Mouse (Mus musculus): Measurements from ENCODE around the gene Glt28d2.
"Not testable (repeated sequence)": the region's sequence is repeated elsewhere in the genome, so short reads cannot be mapped to it uniquely, and the experiment has no call there.

The Glt28d2 gene

GRCm38 (mm10) chr3:85887239-85887827 is at the start of gene Glt28d2, which contains the start of gene Gm37240:
Gene Glt28d2 (minus strand): TSS chr3:85887516.
Gene Gm37240 (minus strand): TSS chr3:85887518.
- DNase-seq (ENCODE audit: low read depth, low spot score) = peak; percentile 75

- no peak for DNase-seq (ENCODE audit: low read depth, low spot score)
Measured at GRCm38 (mm10) chr3:85933586-85933985, 46.3 kb upstream of the Glt28d2 start.

- no peak for DNase-seq (ENCODE audit: low read depth, low spot score)
Measured at GRCm38 (mm10) chr3:85931859-85932258, 44.5 kb upstream of the Glt28d2 start.

GRCm38 (mm10) chr3:85930671-85931255 is 43.4 kb upstream of the Glt28d2 start:
- no peak for DNase-seq (ENCODE audit: low read depth, low spot score)

- DNase-seq (ENCODE audit: low read depth, low spot score) = no peak
Measured at GRCm38 (mm10) chr3:85929711-85930110, 42.4 kb upstream of the Glt28d2 start.

- DNase-seq (ENCODE audit: low read depth, low spot score) = no peak
Measured at GRCm38 (mm10) chr3:85928140-85928611, 40.9 kb upstream of the Glt28d2 start.

- no peak for DNase-seq (ENCODE audit: low read depth, low spot score)
Measured at GRCm38 (mm10) chr3:85927296-85927695, 40.0 kb upstream of the Glt28d2 start.

GRCm38 (mm10) chr3:85923954-85924945 is 36.9 kb upstream of the Glt28d2 start:
- peak; percentile 63 for DNase-seq (ENCODE audit: low read depth, low spot score)

GRCm38 (mm10) chr3:85923343-85923742 is 36.0 kb upstream of the Glt28d2 start:
- no peak for DNase-seq (ENCODE audit: low read depth, low spot score)

GRCm38 (mm10) chr3:85922331-85922730 is 35.0 kb upstream of the Glt28d2 start:
- DNase-seq (ENCODE audit: low read depth, low spot score) = no peak

- DNase-seq (ENCODE audit: low read depth, low spot score) = not testable (repeated sequence)
Measured at GRCm38 (mm10) chr3:85920671-85921070, 33.4 kb upstream of the Glt28d2 start.

GRCm38 (mm10) chr3:85917600-85917999 is 30.3 kb upstream of the Glt28d2 start:
- DNase-seq (ENCODE audit: low read depth, low spot score) = no peak

- DNase-seq (ENCODE audit: low read depth, low spot score) = no peak
Measured at GRCm38 (mm10) chr3:85914806-85915205, 27.5 kb upstream of the Glt28d2 start.

GRCm38 (mm10) chr3:85907136-85907535 is 19.8 kb upstream of the Glt28d2 start:
- DNase-seq (ENCODE audit: low read depth, low spot score) = no peak

GRCm38 (mm10) chr3:85904371-85904770 is 17.1 kb upstream of the Glt28d2 start:
- no peak for DNase-seq (ENCODE audit: low read depth, low spot score)

GRCm38 (mm10) chr3:85895020-85895419 is 7.7 kb upstream of the Glt28d2 start:
- DNase-seq (ENCODE audit: low read depth, low spot score) = no peak

- DNase-seq (ENCODE audit: low read depth, low spot score) = no peak
Measured at GRCm38 (mm10) chr3:85891571-85891970, 4.3 kb upstream of the Glt28d2 start.

- no peak for DNase-seq (ENCODE audit: low read depth, low spot score)
Measured at GRCm38 (mm10) chr3:85888221-85888671, 930 bp upstream of the Glt28d2 start.

GRCm38 (mm10) chr3:85886636-85887238 is 579 bp downstream of the Glt28d2 start:
- no peak for DNase-seq (ENCODE audit: low read depth, low spot score)

GRCm38 (mm10) chr3:85885906-85886305 is 1.4 kb downstream of the Glt28d2 start:
- peak; percentile 71 for DNase-seq (ENCODE audit: low read depth, low spot score)

GRCm38 (mm10) chr3:85880687-85881086 is 6.6 kb downstream of the Glt28d2 start:
- DNase-seq (ENCODE audit: low read depth, low spot score) = no peak

GRCm38 (mm10) chr3:85880068-85880467 is 7.2 kb downstream of the Glt28d2 start:
- no peak for DNase-seq (ENCODE audit: low read depth, low spot score)
